Mouse (Mus musculus) granulocyte monocyte progenitor cell, adult 5-6 weeks (primary cell): ENCODE results near the gene Htr5b. TPM values are rescaled to one million over a fixed set of nuclear protein-coding genes. Genes with fewer than 3 reads are reported as not detected.
A peak's percentile ranks its signal among the peaks of the same experiment; 100 is the strongest.

Experiments used
- ATAC-seq: replicated peaks from 2 replicates; pipeline ENCODE4 v1.8.0; 2016; ENCODE audit warnings: mild to moderate bottlenecking, moderate TSS enrichment, inconsistent platforms; ENCODE audit not compliant: poor library complexity, severe bottlenecking
- total RNA-seq, 2 experiments: library from RNA; stranded (forward) in 1 of 2; stranded (reverse) in 1 of 2; fragments of 200-712, 200-1000 nt in 1 of 2; fragments of >200 nt in 1 of 2; fragmentation: Nextera tagmentation in 1 of 2; gene quantifications; 2 replicates each; pipeline ENCODE4 v1.2.3; 2014 to 2017

Gene Htr5b
- total RNA-seq, 2 experiments from 2014 or later, result not detected

GRCm38 (mm10) chr1:121497093-121497492, 31.2 kb downstream of the Htr5b start:
- no peak for ATAC-seq

- ATAC-seq, result peak; percentile 89
These were observed 38.0 kb downstream of the Htr5b start for GRCm38 (mm10) chr1:121490241-121490640.

- ATAC-seq, result no peak
These were observed 41.5 kb downstream of the Htr5b start for GRCm38 (mm10) chr1:121486803-121487202.

GRCm38 (mm10) chr1:121483091-121483490, 45.2 kb downstream of the Htr5b start:
- no peak for ATAC-seq

GRCm38 (mm10) chr1:121479403-121479802, 48.9 kb downstream of the Htr5b start:
- ATAC-seq, result no peak

GRCm38 (mm10) chr1:121478284-121478980, 49.8 kb downstream of the Htr5b start:
- ATAC-seq, result peak; percentile 95

GRCm38 (mm10) chr1:121477716-121478115, 50.5 kb downstream of the Htr5b start:
- 0 out of 2 replicates have a peak, but pooled peaks have one; percentile 15 for ATAC-seq

- ATAC-seq, result no peak
These were observed 56.8 kb downstream of the Htr5b start for GRCm38 (mm10) chr1:121471503-121471902.

- no peak for ATAC-seq
These were observed 60.0 kb downstream of the Htr5b start for GRCm38 (mm10) chr1:121468271-121468670.

GRCm38 (mm10) chr1:121466276-121466675, 62.0 kb downstream of the Htr5b start:
- ATAC-seq, result no peak

GRCm38 (mm10) chr1:121463806-121464205, 64.5 kb downstream of the Htr5b start:
- no peak for ATAC-seq

- ATAC-seq, result peak; percentile 66
These were observed 65.6 kb downstream of the Htr5b start for GRCm38 (mm10) chr1:121462643-121463042.

GRCm38 (mm10) chr1:121461895-121462294, 66.4 kb downstream of the Htr5b start:
- ATAC-seq, result peak; percentile 69

GRCm38 (mm10) chr1:121460077-121460476, 68.2 kb downstream of the Htr5b start:
- ATAC-seq, result no peak

Other genes starting within 250 kb of the Htr5b start
- 7.1 and 48.4 TPM in 2 replicates for gene Insig2, start 195.9 kb downstream of the Htr5b start, total RNA-seq (2014; fragmentation: Nextera tagmentation)
- 5.4 and 11.5 TPM in 2 replicates for gene Insig2, start 195.9 kb downstream of the Htr5b start, total RNA-seq (2017)
- 19.2 and 19.5 TPM in 2 replicates for gene Ccdc93, start 97.4 kb downstream of the Htr5b start, total RNA-seq (2014; fragmentation: Nextera tagmentation)
- gene Ccdc93, start 97.4 kb downstream of the Htr5b start, total RNA-seq (2017), result 24.8 and 32.0 TPM in 2 replicates
- 106 and 139 TPM in 2 replicates for gene Ddx18, start 39.5 kb upstream of the Htr5b start, total RNA-seq (2014; fragmentation: Nextera tagmentation)
- 88.3 and 95.2 TPM in 2 replicates for gene Ddx18, start 39.5 kb upstream of the Htr5b start, total RNA-seq (2017)